Mouse (Mus musculus): Measurements from ENCODE around the gene Myt1. TPM values are rescaled to one million over a fixed set of nuclear protein-coding genes. Genes with fewer than 3 reads are reported as not detected.

Gene Myt1
- 39.0 and 55.0 TPM in 2 replicates for total RNA-seq (2014; rRNA removed)
- polyA plus RNA-seq (2015; fragmentation: Nextera tagmentation; extraction: Ambion mirVana): 4.0 and 6.7 TPM in 2 replicates

DNA sequence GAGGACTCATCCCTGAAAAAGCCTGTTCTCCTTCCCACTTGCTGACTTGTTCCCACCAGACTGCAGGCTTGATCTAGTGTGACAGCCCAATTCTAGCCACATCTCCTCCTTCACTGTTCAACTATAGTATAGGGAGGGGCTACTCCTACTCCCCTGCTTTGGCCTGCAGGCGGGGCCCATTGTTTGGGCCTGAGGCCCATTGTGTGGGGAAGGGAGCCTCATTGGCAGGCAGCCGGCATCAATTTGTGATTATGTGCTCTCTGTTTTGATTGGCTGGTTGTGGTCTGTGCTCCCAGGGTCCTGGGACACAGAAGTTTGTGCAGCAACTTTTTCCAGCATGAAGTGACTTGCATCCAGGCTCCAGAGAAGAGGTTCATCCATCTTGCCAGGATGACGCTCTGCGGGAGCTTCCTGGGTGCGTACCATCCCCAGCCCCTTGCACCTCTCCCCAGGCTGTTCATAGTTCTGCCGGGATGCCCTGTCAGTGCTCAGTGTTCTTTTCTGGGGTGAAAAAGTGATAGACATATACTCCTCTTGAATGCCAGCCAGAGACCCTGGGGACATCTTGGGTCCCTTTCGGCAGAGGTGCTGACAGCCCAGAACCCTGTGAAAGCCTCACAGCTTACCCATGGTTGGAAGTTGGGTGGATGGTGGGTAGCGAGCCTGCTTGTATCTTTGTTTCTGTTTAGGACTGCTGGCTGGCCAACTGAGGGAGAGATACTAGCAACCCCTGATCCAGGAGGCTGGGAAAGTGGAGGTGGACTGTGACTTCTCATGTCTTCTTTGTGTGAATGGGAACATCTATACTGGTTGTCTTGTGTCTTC, at the start of gene Myt1:
Gene Myt1 (plus strand): TSS at position 327 of the 825 bp plus-strand sequence.
- Histone ChIP-seq H3K27ac (ENCODE audit: low read depth, low read length) (peak within 1 kb of the TSS; percentile 66), H3K36me3 (ENCODE audit: insufficient read depth) (no peaks in the 10 kb centered on the region), H3K4me2 (ENCODE audit: low read depth) (peak within 1 kb of the TSS; percentile 26), H3K9me3 (ENCODE audit: low read length) (no peaks in the 10 kb centered on the region), H3K4me1 (ENCODE audit: insufficient read depth) (peaks cover 21% of the 10 kb centered on the region), H3K9ac (no peak within 1 kb of the TSS; the same call in 1 of the 2 replicates), H3K27me3 (ENCODE audit: insufficient read depth, low read length) (no peaks in the 10 kb centered on the region), H3K4me3 (ENCODE audit: low read depth, low read length) (peak within 1 kb of the TSS; percentile 3; the same call in 1 of the 2 replicates)
- WGBS: 12% methylated on average over 8 of the region's 8 CpGs
- TF ChIP-seq CTCF (IDR thresholded peaks at IDR 0.05; ENCODE audit: low read depth): no peak
- DNase-seq: peak; percentile 56
- ATAC-seq: no peak

DNA sequence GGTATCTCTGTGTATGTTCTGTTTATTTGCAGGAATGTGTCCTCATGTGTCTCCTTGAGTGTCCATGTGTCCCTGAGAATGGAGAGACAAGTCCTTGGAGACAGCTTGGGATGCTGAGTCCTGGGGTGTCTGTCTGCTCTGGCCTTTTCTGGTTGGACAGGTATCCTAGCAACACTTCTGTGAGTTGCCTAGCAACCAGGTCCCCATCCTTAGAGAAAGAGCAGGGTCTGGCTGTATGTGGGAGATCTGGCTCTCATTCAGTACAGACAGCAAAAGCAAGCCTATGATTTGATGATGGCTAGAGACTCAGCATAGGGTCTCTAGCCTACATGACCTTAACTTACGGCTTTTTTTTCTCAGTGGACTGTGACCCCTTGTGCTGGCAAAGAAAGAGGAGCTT, 49.4 kb upstream of the Myt1 start:
- 48% methylated on average over 1 of the region's 1 CpGs for WGBS
- Histone ChIP-seq H3K4me2 (ENCODE audit: low read depth) (peak overlapping the region; percentile 68), H3K27ac (ENCODE audit: low read depth, low read length) (peak overlapping the region; percentile 69), H3K4me3 (ENCODE audit: low read depth, low read length) (no peak overlapping the region), H3K27me3 (ENCODE audit: insufficient read depth, low read length) (no peaks in the 10 kb centered on the region), H3K9ac (no peak overlapping the region), H3K4me1 (ENCODE audit: insufficient read depth) (peaks cover 13% of the 10 kb centered on the region), H3K36me3 (ENCODE audit: insufficient read depth) (peaks cover 2% of the 10 kb centered on the region), H3K9me3 (ENCODE audit: low read length) (no peaks in the 10 kb centered on the region)
- no peak for TF ChIP-seq CTCF (IDR thresholded peaks at IDR 0.05; ENCODE audit: low read depth)
- ATAC-seq (peak; percentile 73), DNase-seq (peak; percentile 74)

DNA sequence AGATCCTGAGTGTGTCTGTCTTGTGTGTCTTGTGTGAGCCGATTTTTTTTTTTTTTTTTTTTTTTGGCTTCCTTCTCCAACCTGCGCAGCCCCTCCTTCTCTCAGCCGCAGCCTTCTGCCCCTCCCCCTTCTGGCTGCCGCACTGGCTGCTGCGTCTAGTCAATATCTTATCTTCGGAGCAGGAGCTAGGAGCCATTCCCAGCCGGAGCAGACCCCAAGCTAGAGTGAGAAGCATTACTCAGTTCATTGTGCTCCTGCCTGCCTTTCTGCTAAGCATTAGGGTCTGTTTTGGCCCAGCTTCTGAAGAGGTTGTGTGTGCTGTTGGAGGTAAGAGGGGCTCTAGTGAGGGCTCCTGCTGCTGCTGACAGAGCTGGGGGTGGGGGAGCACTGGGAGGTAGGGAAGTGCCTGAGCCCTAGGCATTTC, 48.2 kb upstream of the Myt1 start, which contains the start of gene Oprl1:
Gene Oprl1 (plus strand): TSS at position 114 of the 424 bp plus-strand sequence.
- no peak; the same call in none of the 2 replicates for TF ChIP-seq CTCF (IDR thresholded peaks at IDR 0.05; ENCODE audit: low read depth)
- 3% methylated on average over 7 of the region's 7 CpGs for WGBS

DNA sequence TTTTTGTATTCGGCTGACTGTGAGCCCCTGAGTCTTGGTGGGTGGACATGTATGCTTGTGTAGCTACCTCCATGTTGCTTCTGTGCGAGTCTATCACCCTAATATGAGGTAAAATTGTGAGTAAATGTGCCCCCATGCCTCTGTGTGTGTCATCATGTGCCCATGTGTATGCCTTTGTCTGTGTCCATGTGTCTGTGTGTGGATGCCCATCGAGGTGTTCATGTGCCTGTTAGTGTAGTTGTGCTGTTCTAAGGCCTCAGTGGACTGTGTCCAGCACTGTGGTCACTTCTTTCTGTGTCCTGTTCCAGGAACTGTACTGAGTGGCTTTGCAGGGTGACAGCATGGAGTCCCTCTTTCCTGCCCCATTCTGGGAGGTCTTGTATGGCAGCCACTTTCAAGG, 47.8 kb upstream of the Myt1 start:
- Histone ChIP-seq H3K27ac (ENCODE audit: low read depth, low read length) (peak overlapping the region; percentile 77), H3K4me3 (ENCODE audit: low read depth, low read length) (peak overlapping the region; percentile 48), H3K4me2 (ENCODE audit: low read depth) (peak overlapping the region; percentile 68), H3K4me1 (ENCODE audit: insufficient read depth) (peaks cover 13% of the 10 kb centered on the region), H3K27me3 (ENCODE audit: insufficient read depth, low read length) (no peaks in the 10 kb centered on the region), H3K36me3 (ENCODE audit: insufficient read depth) (peaks cover 18% of the 10 kb centered on the region), H3K9me3 (ENCODE audit: low read length) (no peaks in the 10 kb centered on the region), H3K9ac (peak overlapping the region; percentile 71)
- DNase-seq: peak; percentile 63
- WGBS: 45% methylated on average over 3 of the region's 3 CpGs
- ATAC-seq: peak; percentile 34
- TF ChIP-seq CTCF (IDR thresholded peaks at IDR 0.05; ENCODE audit: low read depth): no peak

More for the DNA sequence above, 48.2 kb upstream of the Myt1 start, which contains the start of gene Oprl1:
- ATAC-seq: peak; percentile 80
- Histone ChIP-seq H3K4me3 (ENCODE audit: low read depth, low read length) (peak within 1 kb of the TSS; percentile 48), H3K27me3 (ENCODE audit: insufficient read depth, low read length) (no peaks in the 10 kb centered on the region), H3K36me3 (ENCODE audit: insufficient read depth) (peaks cover 14% of the 10 kb centered on the region), H3K4me1 (ENCODE audit: insufficient read depth) (peaks cover 13% of the 10 kb centered on the region), H3K4me2 (ENCODE audit: low read depth) (peak within 1 kb of the TSS; percentile 68), H3K9me3 (ENCODE audit: low read length) (no peaks in the 10 kb centered on the region), H3K9ac (peak within 1 kb of the TSS; percentile 71), H3K27ac (ENCODE audit: low read depth, low read length) (peak within 1 kb of the TSS; percentile 77)
- peak; percentile 85 for DNase-seq

DNA sequence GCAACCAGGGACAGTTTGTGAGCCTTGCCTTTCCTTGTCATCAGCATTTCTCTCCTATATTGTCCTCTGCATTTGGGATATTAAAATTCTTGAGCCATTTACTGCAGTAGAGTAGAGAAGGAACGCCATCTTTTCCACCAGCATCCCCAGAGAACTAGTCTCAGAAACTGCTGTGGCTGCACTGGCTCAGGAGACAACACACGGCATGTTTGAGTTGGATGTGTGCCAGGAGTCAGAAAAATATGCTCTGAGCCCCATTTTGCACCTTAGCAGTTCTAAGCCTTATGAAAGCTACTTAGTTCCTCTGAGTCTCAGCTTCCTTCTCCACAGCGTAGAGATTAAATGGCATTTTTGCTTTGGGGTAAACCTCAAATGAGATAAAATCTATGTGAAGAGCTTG, 46.1 kb upstream of the Myt1 start:
- Histone ChIP-seq H3K4me2 (ENCODE audit: low read depth) (peak overlapping the region; percentile 68), H3K9ac (no peak overlapping the region), H3K27me3 (ENCODE audit: insufficient read depth, low read length) (no peaks in the 10 kb centered on the region), H3K9me3 (ENCODE audit: low read length) (no peaks in the 10 kb centered on the region), H3K27ac (ENCODE audit: low read depth, low read length) (no peak overlapping the region), H3K4me1 (ENCODE audit: insufficient read depth) (peaks cover 13% of the 10 kb centered on the region), H3K4me3 (ENCODE audit: low read depth, low read length) (0 out of 2 replicates have a peak overlapping the region, but pooled peaks have one; percentile 48), H3K36me3 (ENCODE audit: insufficient read depth) (peaks cover 20% of the 10 kb centered on the region)
- ATAC-seq (no peak), DNase-seq (peak; percentile 18)
- TF ChIP-seq CTCF (IDR thresholded peaks at IDR 0.05; ENCODE audit: low read depth): no peak
- 47% methylated on average over 3 of the region's 3 CpGs for WGBS

DNA sequence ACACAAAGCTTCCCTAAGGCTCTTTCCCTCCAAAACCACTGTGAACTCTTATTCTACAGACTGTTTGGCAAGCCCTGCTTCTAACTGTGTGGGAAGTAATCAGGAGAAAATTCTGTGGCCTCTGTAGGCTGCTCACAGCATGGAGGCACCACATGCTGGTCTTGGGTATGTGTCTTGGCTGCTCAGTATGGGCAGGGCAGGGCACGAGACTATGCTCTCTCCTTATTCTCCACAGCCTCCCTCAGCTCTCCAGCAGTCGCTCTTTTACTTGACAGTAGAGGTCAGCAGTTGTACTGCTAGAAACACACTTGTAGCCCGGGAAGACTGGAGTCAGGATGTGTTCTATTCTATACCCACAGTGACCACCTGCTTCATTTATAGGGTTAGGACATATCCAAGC, 43.1 kb upstream of the Myt1 start:
- peak; percentile 10; the same call in 1 of the 2 replicates for TF ChIP-seq CTCF (IDR thresholded peaks at IDR 0.05; ENCODE audit: low read depth)
- H3K27me3 ChIP-seq (ENCODE audit: insufficient read depth, low read length): no peaks in the 10 kb centered on the region
- DNase-seq (no peak), ATAC-seq (no peak)
- no peak overlapping the region for H3K4me3 ChIP-seq (ENCODE audit: low read depth, low read length)
- no peaks in the 10 kb centered on the region for H3K9me3 ChIP-seq (ENCODE audit: low read length)
- no peak overlapping the region for H3K9ac ChIP-seq
- peaks cover 27% of the 10 kb centered on the region for H3K36me3 ChIP-seq (ENCODE audit: insufficient read depth)
- H3K4me1 ChIP-seq (ENCODE audit: insufficient read depth): peaks cover 6% of the 10 kb centered on the region; the same call in 1 of the 2 replicates
- WGBS: 38% methylated on average over 3 of the region's 3 CpGs
- no peak overlapping the region for H3K4me2 ChIP-seq (ENCODE audit: low read depth)
- H3K27ac ChIP-seq (ENCODE audit: low read depth, low read length): no peak overlapping the region

DNA sequence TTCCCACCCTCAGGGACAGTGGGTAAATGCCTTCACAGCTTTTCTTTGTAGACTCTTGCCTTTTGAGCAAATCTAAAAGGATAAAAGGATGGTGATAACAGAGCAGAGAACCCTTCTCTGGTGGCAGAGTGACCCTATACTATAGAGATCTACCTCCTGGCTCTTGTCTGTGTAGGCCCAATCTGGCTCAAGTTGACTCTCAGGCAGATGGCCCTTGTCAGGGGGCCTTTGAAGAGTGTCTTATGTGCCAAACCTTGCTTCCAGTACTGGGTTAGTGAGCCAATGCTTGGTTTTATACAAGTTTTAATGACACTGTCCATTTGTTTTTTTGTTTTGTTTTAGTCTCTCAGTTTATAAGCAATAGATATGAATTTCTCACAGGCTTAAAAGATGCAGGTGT, 41.9 kb upstream of the Myt1 start:
- ATAC-seq (no peak), DNase-seq (no peak)
- H3K9ac ChIP-seq: no peak overlapping the region
- peaks cover 27% of the 10 kb centered on the region for H3K36me3 ChIP-seq (ENCODE audit: insufficient read depth)
- H3K27ac ChIP-seq (ENCODE audit: low read depth, low read length): no peak overlapping the region
- H3K4me1 ChIP-seq (ENCODE audit: insufficient read depth): peaks cover 4% of the 10 kb centered on the region; the same call in 1 of the 2 replicates
- no peak overlapping the region for H3K4me2 ChIP-seq (ENCODE audit: low read depth)
- TF ChIP-seq CTCF (IDR thresholded peaks at IDR 0.05; ENCODE audit: low read depth): no peak
- H3K27me3 ChIP-seq (ENCODE audit: insufficient read depth, low read length): no peaks in the 10 kb centered on the region
- no peak overlapping the region for H3K4me3 ChIP-seq (ENCODE audit: low read depth, low read length)
- no peaks in the 10 kb centered on the region for H3K9me3 ChIP-seq (ENCODE audit: low read length)
